Mouse (Mus musculus) small intestine, adult 2 months (tissue): ENCODE measurements around the gene Etv1.

Source experiments
- CTCF ChIP-seq: fragments of 200-500 bp; IDR thresholded peaks from 2 replicates; pipeline ENCODE4 v1.5.1; 2012; ENCODE audit warnings: low read depth, mild to moderate bottlenecking, control low read depth, inconsistent platforms, low read length, moderate library complexity, mixed read lengths; ENCODE audit not compliant: insufficient replicate concordance, insufficient read length; ENCODE audit errors: extremely low read depth
- POLR2A ChIP-seq: fragments of 200-500 bp; IDR thresholded peaks from 2 replicates; pipeline ENCODE4 v1.6.1; 2012; ENCODE audit warnings: low read depth, mild to moderate bottlenecking, control low read depth, inconsistent platforms, low read length, moderate library complexity

DNA sequence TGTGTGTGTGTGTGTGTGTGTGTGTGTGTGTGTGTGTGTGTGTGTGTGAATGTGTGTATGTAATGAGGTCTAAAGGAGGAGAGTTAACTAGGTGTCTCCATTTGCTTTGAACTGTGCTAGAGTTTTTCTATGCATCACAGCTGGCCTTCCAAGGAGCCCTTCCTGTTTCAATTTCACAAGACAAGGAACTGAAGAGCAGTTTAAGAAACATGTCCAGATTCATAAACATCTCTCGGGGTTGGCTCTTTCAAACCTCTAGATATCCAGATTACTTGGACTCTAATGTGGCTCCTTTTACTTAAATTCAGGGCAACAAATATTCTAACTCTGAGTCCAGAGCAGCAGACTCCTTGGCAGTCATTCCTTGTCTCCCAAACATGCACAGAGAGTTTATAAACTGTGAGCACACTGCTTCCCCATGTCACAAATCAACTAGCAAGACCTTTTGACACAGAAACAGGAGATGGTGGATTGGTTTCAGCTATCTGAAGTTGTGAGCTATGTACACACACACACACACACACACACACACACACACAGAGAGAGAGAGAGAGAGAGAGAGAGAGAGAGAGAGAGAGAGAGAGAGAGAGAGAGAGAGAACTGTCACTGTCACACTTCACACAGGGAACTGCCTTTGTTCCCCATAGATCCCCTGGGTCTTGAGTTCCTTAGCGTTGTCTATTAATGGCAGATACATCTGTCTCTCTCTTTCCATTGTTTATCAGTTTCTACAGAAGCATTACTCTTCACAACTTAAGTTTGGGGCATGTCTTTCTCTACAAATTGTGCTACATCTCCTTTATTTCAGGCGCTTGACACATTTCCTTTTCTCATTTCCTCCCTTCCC is 85.0 kb downstream of the Etv1 start:
- TF ChIP-seq CTCF, result no peak
- TF ChIP-seq POLR2A, result no peak
